Mouse (Mus musculus): ENCODE data around the gene Pard3. TPM values are rescaled to one million over a fixed set of nuclear protein-coding genes. Genes with fewer than 3 reads are reported as not detected.

Pard3 gene
- polyA plus RNA-seq, 2 experiments, result 39.1 to 43.3 TPM

- Histone ChIP-seq H3K36me3 (ENCODE audit: control insufficient read depth, insufficient read depth, low read length) (no peaks in the 10 kb centered on the region), H3K9ac (ENCODE audit: low read depth, low read length, severe bottlenecking) (no peak overlapping the region), H3K4me2 (replicated peaks; ENCODE audit: low read depth, low read length, severe bottlenecking) (no peak overlapping the region), H3K27ac (replicated peaks; ENCODE audit: low read depth, low read length) (no peak overlapping the region), H3K4me1 (ENCODE audit: control insufficient read depth, insufficient read depth, low read length) (no peaks in the 10 kb centered on the region), H3K27me3 (ENCODE audit: control insufficient read depth, insufficient read depth, low read length) (no peaks in the 10 kb centered on the region), H3K9me3 (ENCODE audit: control insufficient read depth, low read length) (no peaks in the 10 kb centered on the region), H3K4me3 (replicated peaks; ENCODE audit: low read length) (no peak overlapping the region)
- 65% methylated on average over 4 of the region's 4 CpGs for WGBS
- ATAC-seq (ENCODE audit: low FRiP score, low read depth) (no peak), DNase-seq (ENCODE audit: low spot score) (no peak)
- TF ChIP-seq POLR2A (IDR thresholded peaks at IDR 0.05; ENCODE audit: borderline replicate concordance, extremely low read depth, insufficient read depth, insufficient read length), result no peak
These were observed 24.8 kb upstream of the Pard3 start for GRCm38 (mm10) chr8:127038928-127039327.

DNA sequence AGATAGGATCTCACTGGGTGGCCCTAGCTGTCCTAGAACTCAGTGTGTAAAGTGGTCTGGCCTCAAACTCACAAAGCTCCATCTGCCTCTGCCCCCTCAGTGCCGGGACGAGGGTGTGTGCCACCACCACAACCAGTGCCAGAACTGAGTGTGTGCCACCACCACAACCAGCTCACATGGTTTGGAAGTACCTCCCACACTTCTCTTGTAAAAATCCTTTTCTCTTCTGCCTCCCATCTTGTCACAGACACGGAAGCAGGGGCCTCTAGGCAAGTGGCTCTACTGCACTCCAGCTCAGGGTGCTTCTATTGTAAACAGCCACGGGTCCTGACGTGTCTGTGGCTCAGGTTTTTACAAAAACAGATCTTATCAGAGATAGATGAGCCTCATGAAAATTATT, 13.7 kb upstream of the Pard3 start:
- H3K36me3 ChIP-seq (ENCODE audit: control insufficient read depth, insufficient read depth, low read length), result no peaks in the 10 kb centered on the region
- H3K27me3 ChIP-seq (ENCODE audit: control insufficient read depth, insufficient read depth, low read length), result no peaks in the 10 kb centered on the region
- ATAC-seq (ENCODE audit: low FRiP score, low read depth), result no peak
- no peaks in the 10 kb centered on the region for H3K9me3 ChIP-seq (ENCODE audit: control insufficient read depth, low read length)
- 72% methylated on average over 5 of the region's 5 CpGs for WGBS
- H3K4me3 ChIP-seq (replicated peaks; ENCODE audit: low read length), result no peak overlapping the region
- H3K4me1 ChIP-seq (ENCODE audit: control insufficient read depth, insufficient read depth, low read length), result no peaks in the 10 kb centered on the region
- no peak overlapping the region for H3K4me2 ChIP-seq (replicated peaks; ENCODE audit: low read depth, low read length, severe bottlenecking)
- TF ChIP-seq POLR2A (IDR thresholded peaks at IDR 0.05; ENCODE audit: borderline replicate concordance, extremely low read depth, insufficient read depth, insufficient read length), result no peak
- H3K27ac ChIP-seq (replicated peaks; ENCODE audit: low read depth, low read length), result no peak overlapping the region
- no peak overlapping the region for H3K9ac ChIP-seq (ENCODE audit: low read depth, low read length, severe bottlenecking)
- DNase-seq (ENCODE audit: low spot score), result no peak

GRCm38 (mm10) chr8:127052132-127052531, 11.6 kb upstream of the Pard3 start:
- Histone ChIP-seq H3K4me2 (replicated peaks; ENCODE audit: low read depth, low read length, severe bottlenecking) (no peak overlapping the region), H3K36me3 (ENCODE audit: control insufficient read depth, insufficient read depth, low read length) (no peaks in the 10 kb centered on the region), H3K27ac (replicated peaks; ENCODE audit: low read depth, low read length) (no peak overlapping the region), H3K4me3 (replicated peaks; ENCODE audit: low read length) (no peak overlapping the region), H3K9ac (ENCODE audit: low read depth, low read length, severe bottlenecking) (no peak overlapping the region), H3K4me1 (ENCODE audit: control insufficient read depth, insufficient read depth, low read length) (no peaks in the 10 kb centered on the region), H3K9me3 (ENCODE audit: control insufficient read depth, low read length) (no peaks in the 10 kb centered on the region), H3K27me3 (ENCODE audit: control insufficient read depth, insufficient read depth, low read length) (no peaks in the 10 kb centered on the region)
- no peak for TF ChIP-seq POLR2A (IDR thresholded peaks at IDR 0.05; ENCODE audit: borderline replicate concordance, extremely low read depth, insufficient read depth, insufficient read length)
- 62% methylated on average over 10 of the region's 10 CpGs for WGBS
- ATAC-seq (ENCODE audit: low FRiP score, low read depth), result no peak
- no peak for DNase-seq (ENCODE audit: low spot score)

GRCm38 (mm10) chr8:127055081-127055480, 8.6 kb upstream of the Pard3 start:
- Histone ChIP-seq H3K27me3 (ENCODE audit: control insufficient read depth, insufficient read depth, low read length) (no peaks in the 10 kb centered on the region), H3K4me3 (replicated peaks; ENCODE audit: low read length) (no peak overlapping the region), H3K27ac (replicated peaks; ENCODE audit: low read depth, low read length) (no peak overlapping the region), H3K36me3 (ENCODE audit: control insufficient read depth, insufficient read depth, low read length) (no peaks in the 10 kb centered on the region), H3K4me1 (ENCODE audit: control insufficient read depth, insufficient read depth, low read length) (no peaks in the 10 kb centered on the region), H3K4me2 (replicated peaks; ENCODE audit: low read depth, low read length, severe bottlenecking) (no peak overlapping the region), H3K9me3 (ENCODE audit: control insufficient read depth, low read length) (no peaks in the 10 kb centered on the region), H3K9ac (ENCODE audit: low read depth, low read length, severe bottlenecking) (no peak overlapping the region)
- 28% methylated on average over 4 of the region's 4 CpGs for WGBS
- peak; percentile 81 for ATAC-seq (ENCODE audit: low FRiP score, low read depth)
- DNase-seq (ENCODE audit: low spot score), result peak; percentile 68
- no peak for TF ChIP-seq POLR2A (IDR thresholded peaks at IDR 0.05; ENCODE audit: borderline replicate concordance, extremely low read depth, insufficient read depth, insufficient read length)

DNA sequence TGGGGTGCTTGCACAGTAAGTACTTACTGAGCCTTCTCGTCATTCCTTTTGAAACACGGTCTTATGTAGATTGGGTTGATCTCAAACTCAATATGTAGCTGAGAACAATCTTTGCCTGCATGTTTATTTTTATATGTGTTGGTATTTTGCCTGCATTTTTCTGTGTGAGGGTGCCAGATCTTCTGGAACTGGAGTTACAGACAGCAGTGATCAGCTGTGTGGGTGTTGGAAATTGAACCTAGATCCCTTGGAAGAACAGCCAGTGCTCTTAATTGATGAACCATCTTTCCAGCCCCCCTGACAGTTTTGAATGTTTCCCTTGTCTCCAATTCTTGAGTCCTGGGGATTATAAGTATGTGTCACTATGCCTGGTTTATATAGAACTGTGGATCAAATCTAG, 4.9 kb upstream of the Pard3 start:
- whole genome bisulfite sequencing, result 70% methylated on average over 2 of the region's 2 CpGs

GRCm38 (mm10) chr8:127059826-127060225, 3.9 kb upstream of the Pard3 start:
- H3K27me3 ChIP-seq (ENCODE audit: control insufficient read depth, insufficient read depth, low read length), result no peaks in the 10 kb centered on the region

More for the DNA sequence above, 4.9 kb upstream of the Pard3 start:
- TF ChIP-seq POLR2A (IDR thresholded peaks at IDR 0.05; ENCODE audit: borderline replicate concordance, extremely low read depth, insufficient read depth, insufficient read length), result no peak
- Histone ChIP-seq H3K27me3 (ENCODE audit: control insufficient read depth, insufficient read depth, low read length) (no peaks in the 10 kb centered on the region), H3K27ac (replicated peaks; ENCODE audit: low read depth, low read length) (no peak overlapping the region), H3K36me3 (ENCODE audit: control insufficient read depth, insufficient read depth, low read length) (no peaks in the 10 kb centered on the region), H3K4me3 (replicated peaks; ENCODE audit: low read length) (no peak overlapping the region), H3K9ac (ENCODE audit: low read depth, low read length, severe bottlenecking) (no peak overlapping the region), H3K4me2 (replicated peaks; ENCODE audit: low read depth, low read length, severe bottlenecking) (no peak overlapping the region), H3K9me3 (ENCODE audit: control insufficient read depth, low read length) (no peaks in the 10 kb centered on the region), H3K4me1 (ENCODE audit: control insufficient read depth, insufficient read depth, low read length) (peaks cover 4% of the 10 kb centered on the region)
- DNase-seq (ENCODE audit: low spot score) (no peak), ATAC-seq (ENCODE audit: low FRiP score, low read depth) (no peak)

More at GRCm38 (mm10) chr8:127059826-127060225, 3.9 kb upstream of the Pard3 start:
- no peak overlapping the region for H3K27ac ChIP-seq (replicated peaks; ENCODE audit: low read depth, low read length)
- ATAC-seq (ENCODE audit: low FRiP score, low read depth) (no peak), DNase-seq (ENCODE audit: low spot score) (no peak)
- WGBS, result 68% methylated on average over 2 of the region's 2 CpGs
- no peak overlapping the region for H3K4me2 ChIP-seq (replicated peaks; ENCODE audit: low read depth, low read length, severe bottlenecking)
- H3K9me3 ChIP-seq (ENCODE audit: control insufficient read depth, low read length), result no peaks in the 10 kb centered on the region
- H3K36me3 ChIP-seq (ENCODE audit: control insufficient read depth, insufficient read depth, low read length), result no peaks in the 10 kb centered on the region
- H3K4me3 ChIP-seq (replicated peaks; ENCODE audit: low read length), result no peak overlapping the region
- TF ChIP-seq POLR2A (IDR thresholded peaks at IDR 0.05; ENCODE audit: borderline replicate concordance, extremely low read depth, insufficient read depth, insufficient read length), result no peak
- H3K9ac ChIP-seq (ENCODE audit: low read depth, low read length, severe bottlenecking), result no peak overlapping the region
- H3K4me1 ChIP-seq (ENCODE audit: control insufficient read depth, insufficient read depth, low read length), result peaks cover 4% of the 10 kb centered on the region
